Mouse (Mus musculus) liver, embryonic 14.5 days (tissue): ENCODE results near the gene Klf6. TPM values are rescaled to one million over a fixed set of nuclear protein-coding genes. Genes with fewer than 3 reads are reported as not detected.

Experiments used
- ATAC-seq: fragments of 200-750 bp; cut with Nextera tagmentation; 2 replicates; pipeline ENCODE4 v1.8.0; 2017; ENCODE audit warnings: moderate number of reproducible peaks, mild to moderate bottlenecking, moderate library complexity; ENCODE audit not compliant: insufficient read depth
- DNase-seq, 3 experiments: peaks; one replicate each; pipeline ENCODE4 v3.0.0-alpha.2; 2012 to 2013; ENCODE audit warnings: low read depth in 3 of 3, low spot score in 3 of 3
- H3K27ac ChIP-seq: fragments of 300-500 bp; sonication (generic); 2 replicates; pipeline ENCODE4 v1.5.1; 2014; ENCODE audit warnings: moderate library complexity, mild to moderate bottlenecking, control low read depth, inconsistent platforms
- H3K27me3 ChIP-seq: fragments of 300-500 bp; sonication (generic); 2 replicates; pipeline ENCODE4 v1.6.1; 2014; ENCODE audit warnings: mild to moderate bottlenecking, low read length, moderate library complexity; ENCODE audit not compliant: control insufficient read depth, insufficient read depth
- H3K36me3 ChIP-seq: fragments of 300-500 bp; sonication (generic); replicated peaks from 2 replicates; pipeline ENCODE4 v1.6.1; 2014; ENCODE audit warnings: low read depth; ENCODE audit not compliant: control insufficient read depth, insufficient read depth
- H3K4me1 ChIP-seq, 2 experiments: fragments of 200-500 bp in 1 of 2; fragments of 300-500 bp in 1 of 2; sonication (generic) in 1 of 2; replicated peaks; 2 replicates each; pipeline ENCODE4 v1.6.1; 2012 to 2014; ENCODE audit warnings: antibody characterized with exemption in 1 of 2, inconsistent platforms in 1 of 2, low read length in 1 of 2; ENCODE audit not compliant: control insufficient read depth in 2 of 2, insufficient read depth in 2 of 2
- H3K4me2 ChIP-seq: fragments of 300-500 bp; sonication (generic); 2 replicates; pipeline ENCODE4 v1.6.1; 2014; ENCODE audit warnings: low read depth, mild to moderate bottlenecking, control low read depth, moderate library complexity
- H3K4me3 ChIP-seq, 2 experiments: fragments of 200-500 bp in 1 of 2; fragments of 300-500 bp in 1 of 2; sonication (generic) in 1 of 2; 2 replicates each; pipeline ENCODE4 v1.5.1; 2012 to 2014; ENCODE audit warnings: low read depth in 2 of 2, low read length in 2 of 2, mild to moderate bottlenecking in 2 of 2, control low read depth in 1 of 2, inconsistent platforms in 1 of 2, moderate library complexity in 1 of 2; ENCODE audit not compliant: insufficient read depth in 1 of 2
- H3K9ac ChIP-seq: fragments of 300-500 bp; sonication (generic); replicated peaks from 2 replicates; pipeline ENCODE4 v1.6.1; 2014; ENCODE audit warnings: mild to moderate bottlenecking, control low read depth, moderate library complexity
- H3K9me3 ChIP-seq: fragments of 300-500 bp; sonication (generic); 2 replicates; pipeline ENCODE4 v1.6.1; 2016; ENCODE audit warnings: low read length, mixed read lengths; ENCODE audit not compliant: control insufficient read depth
- CTCF ChIP-seq: IDR thresholded peaks from 2 replicates; pipeline ENCODE4 v1.5.1; 2016; ENCODE audit warnings: antibody characterized with exemption, low read depth, control low read depth
- EP300 ChIP-seq: IDR thresholded peaks from 2 replicates; pipeline ENCODE4 v1.6.1; 2016; ENCODE audit warnings: antibody characterized with exemption, low read depth
- WGBS: fragments of 180-500 bp; shearing (Covaris S2); extraction: QIAGEN DNeasy Blood & Tissue Kit; methylation state at CpG from one replicate; pipeline ENCODE4 v1.1.7; 2014; ENCODE audit not compliant: insufficient replicate concordance; 5-methylcytosine and 5-hydroxymethylcytosine counted together
- polyA plus RNA-seq, 2 experiments: library from polyadenylated mRNA; depleted of rRNA in 1 of 2; stranded (reverse) in 1 of 2; unstranded in 1 of 2; fragments of >200 nt; fragmentation: Nextera tagmentation in 1 of 2; extraction: Ambion mirVana in 1 of 2; gene quantifications; 2 replicates each; pipeline versions ENCODE4 v1.2.1 to v1.2.3; 2012 to 2014

The Klf6 gene
- polyA plus RNA-seq, 2 experiments: 4.5 to 12.5 TPM

- DNase-seq (no peak), ATAC-seq (no peak)
- WGBS: 52% methylated on average over 7 of the region's 7 CpGs
- no peaks in the 10 kb centered on the region for H3K9me3 ChIP-seq
- no peaks in the 10 kb centered on the region for H3K27me3 ChIP-seq
- no peak overlapping the region for H3K9ac ChIP-seq
- no peak overlapping the region for H3K4me3 ChIP-seq
- H3K4me1 ChIP-seq: peaks cover 0 to 9% of the 10 kb centered on the region in 2 experiments; a peak in 2 of 4 replicates
- no peak for TF ChIP-seq CTCF
- no peak for TF ChIP-seq EP300
- H3K36me3 ChIP-seq: no peaks in the 10 kb centered on the region
- H3K27ac ChIP-seq: no peak overlapping the region
- H3K4me2 ChIP-seq: no peak overlapping the region
These were observed 38.1 kb upstream of the Klf6 start for GRCm38 (mm10) chr13:5823150-5823549.

- H3K4me1 ChIP-seq: peaks cover 0 to 9% of the 10 kb centered on the region in 2 experiments; a peak in 2 of 4 replicates
- ATAC-seq (no peak), DNase-seq (no peak)
- no peak overlapping the region for H3K27ac ChIP-seq
- no peak overlapping the region for H3K4me2 ChIP-seq
- no peaks in the 10 kb centered on the region for H3K36me3 ChIP-seq
- no peaks in the 10 kb centered on the region for H3K9me3 ChIP-seq
- no peak overlapping the region for H3K9ac ChIP-seq
- H3K27me3 ChIP-seq: no peaks in the 10 kb centered on the region
- 48% methylated on average over 8 of the region's 8 CpGs for WGBS
- TF ChIP-seq EP300: no peak
- no peak for TF ChIP-seq CTCF
- no peak overlapping the region for H3K4me3 ChIP-seq
These were observed 37.0 kb upstream of the Klf6 start for GRCm38 (mm10) chr13:5824189-5824815.

GRCm38 (mm10) chr13:5826170-5826827 is 35.0 kb upstream of the Klf6 start:
- ATAC-seq: no peak
- H3K4me2 ChIP-seq: no peak overlapping the region
- no peaks in the 10 kb centered on the region for H3K9me3 ChIP-seq

GRCm38 (mm10) chr13:5831976-5832375 is 29.3 kb upstream of the Klf6 start:
- no peak overlapping the region for H3K4me2 ChIP-seq
- DNase-seq (no peak), ATAC-seq (no peak)
- H3K9me3 ChIP-seq: no peaks in the 10 kb centered on the region
- no peak overlapping the region for H3K27ac ChIP-seq
- TF ChIP-seq EP300 (no peak), CTCF (no peak)
- H3K4me1 ChIP-seq: no peaks in the 10 kb centered on the region
- H3K9ac ChIP-seq: no peak overlapping the region
- H3K27me3 ChIP-seq: no peaks in the 10 kb centered on the region
- H3K36me3 ChIP-seq: no peaks in the 10 kb centered on the region
- H3K4me3 ChIP-seq: no peak overlapping the region
- 32% methylated on average over 7 of the region's 7 CpGs for WGBS

More at GRCm38 (mm10) chr13:5826170-5826827, 35.0 kb upstream of the Klf6 start:
- DNase-seq: no peak
- Histone ChIP-seq H3K27me3 (no peaks in the 10 kb centered on the region), H3K27ac (no peak overlapping the region), H3K4me3 (no peak overlapping the region), H3K36me3 (no peaks in the 10 kb centered on the region), H3K4me1 (peaks cover 0 to 9% of the 10 kb centered on the region in 2 experiments; a peak in 2 of 4 replicates), H3K9ac (no peak overlapping the region)
- no peak for TF ChIP-seq CTCF
- no peak for TF ChIP-seq EP300
- 34% methylated on average over 9 of the region's 9 CpGs for WGBS

- Histone ChIP-seq H3K4me2 (no peak overlapping the region), H3K9ac (no peak overlapping the region), H3K4me1 (no peaks in the 10 kb centered on the region), H3K27me3 (no peaks in the 10 kb centered on the region), H3K4me3 (no peak overlapping the region), H3K27ac (no peak overlapping the region), H3K36me3 (no peaks in the 10 kb centered on the region), H3K9me3 (no peaks in the 10 kb centered on the region)
- peak; percentile 43; the same call in 1 of the 2 replicates for ATAC-seq
- TF ChIP-seq EP300 (no peak), CTCF (no peak)
- WGBS: 58% methylated on average over 4 of the region's 4 CpGs
- DNase-seq: peak in 1 of 3 experiments; percentile 20
These were observed 24.0 kb upstream of the Klf6 start for GRCm38 (mm10) chr13:5837174-5837777.
